Mouse (Mus musculus) myocyte (in vitro differentiated cells): ENCODE measurements around the gene Maco1. TPM values are rescaled to one million over a fixed set of nuclear protein-coding genes. Genes with fewer than 3 reads are reported as not detected.

Experiments used
- H3K27me3 ChIP-seq: one replicate; pipeline ENCODE4 v1.6.1; 2011; ENCODE audit not compliant: control insufficient read depth, insufficient read depth, insufficient read length
- H3K36me3 ChIP-seq: one replicate; pipeline ENCODE4 v1.6.1; 2011; ENCODE audit not compliant: control insufficient read depth, insufficient read depth
- H3K4me2 ChIP-seq: one replicate; pipeline ENCODE4 v1.6.1; 2011; ENCODE audit warnings: low read depth, control low read depth
- H3K4me3 ChIP-seq: one replicate; pipeline ENCODE4 v1.5.1; 2011; ENCODE audit warnings: mild to moderate bottlenecking, control low read depth, moderate library complexity
- H3K79me2 ChIP-seq: one replicate; pipeline ENCODE4 v1.6.1; 2011; ENCODE audit not compliant: control insufficient read depth, insufficient read depth
- H3ac ChIP-seq: one replicate; pipeline ENCODE4 v1.6.1; 2011; ENCODE audit not compliant: control insufficient read depth, insufficient read length
- CEBPB ChIP-seq: IDR thresholded peaks from 2 replicates; pipeline ENCODE4 v1.6.1; 2011; ENCODE audit warnings: mild to moderate bottlenecking, moderate library complexity; ENCODE audit not compliant: poor library complexity, insufficient read depth, severe bottlenecking
- E2F4 ChIP-seq: IDR thresholded peaks from one replicate; pipeline ENCODE4 v1.6.1; 2011; ENCODE audit warnings: mild to moderate bottlenecking, control low read depth, moderate library complexity; ENCODE audit not compliant: insufficient read depth
- MAX ChIP-seq: IDR thresholded peaks from one replicate; pipeline ENCODE4 v1.6.1; 2011; ENCODE audit warnings: low read depth, mild to moderate bottlenecking, control low read depth
- MYOD1 ChIP-seq, 3 experiments: IDR thresholded peaks; one replicate each; pipeline ENCODE4 v1.6.1; 2011; ENCODE audit warnings: control low read depth in 2 of 3, low read depth in 2 of 3, mild to moderate bottlenecking in 2 of 3, moderate library complexity in 1 of 3; ENCODE audit not compliant: insufficient read length in 2 of 3, control insufficient read depth in 1 of 3
- MYOG ChIP-seq, 3 experiments: IDR thresholded peaks; one replicate each; pipeline ENCODE4 v1.6.1; 2011; ENCODE audit warnings: control low read depth in 2 of 3, low read depth in 2 of 3, mild to moderate bottlenecking in 2 of 3; ENCODE audit not compliant: insufficient read length in 2 of 3, control insufficient read depth in 1 of 3, insufficient read depth in 1 of 3
- POLR2A ChIP-seq: IDR thresholded peaks from one replicate; pipeline ENCODE4 v1.6.1; 2011; ENCODE audit warnings: low read depth, mild to moderate bottlenecking, control low read depth, moderate library complexity; ENCODE audit not compliant: insufficient read length
- POLR2AphosphoS2 ChIP-seq: IDR thresholded peaks from one replicate; pipeline ENCODE4 v1.6.1; 2011; ENCODE audit warnings: low read depth, control low read depth; ENCODE audit not compliant: insufficient read length
- REST ChIP-seq: IDR thresholded peaks from one replicate; pipeline ENCODE4 v1.6.1; 2011; ENCODE audit warnings: mild to moderate bottlenecking, control low read depth, moderate library complexity; ENCODE audit not compliant: insufficient read depth, insufficient read length
- SRF ChIP-seq: IDR thresholded peaks from one replicate; pipeline ENCODE4 v1.6.1; 2011; ENCODE audit warnings: low read depth; ENCODE audit not compliant: control insufficient read depth, insufficient read length
- TCF12 ChIP-seq: IDR thresholded peaks from one replicate; pipeline ENCODE4 v1.6.1; 2011; ENCODE audit warnings: mild to moderate bottlenecking, control low read depth; ENCODE audit not compliant: poor library complexity, insufficient read depth, severe bottlenecking
- TCF3 ChIP-seq: IDR thresholded peaks from one replicate; pipeline ENCODE4 v1.6.1; 2011; ENCODE audit warnings: low read depth, control low read depth; ENCODE audit not compliant: insufficient read length
- USF1 ChIP-seq: IDR thresholded peaks from one replicate; pipeline ENCODE4 v1.6.1; 2011; ENCODE audit warnings: low read depth, mild to moderate bottlenecking, control low read depth, moderate library complexity
- polyA plus RNA-seq: library from polyadenylated mRNA; unstranded; fragments of >200 nt; fragmentation: generic; extraction: Trizol; gene quantifications from one replicate; pipeline ENCODE4 v1.2.1, GENCODE M21; 2012; ENCODE audit warnings: missing spikeins

The Maco1 gene
- polyA plus RNA-seq, 1 experiment, result 19.6 TPM

DNA sequence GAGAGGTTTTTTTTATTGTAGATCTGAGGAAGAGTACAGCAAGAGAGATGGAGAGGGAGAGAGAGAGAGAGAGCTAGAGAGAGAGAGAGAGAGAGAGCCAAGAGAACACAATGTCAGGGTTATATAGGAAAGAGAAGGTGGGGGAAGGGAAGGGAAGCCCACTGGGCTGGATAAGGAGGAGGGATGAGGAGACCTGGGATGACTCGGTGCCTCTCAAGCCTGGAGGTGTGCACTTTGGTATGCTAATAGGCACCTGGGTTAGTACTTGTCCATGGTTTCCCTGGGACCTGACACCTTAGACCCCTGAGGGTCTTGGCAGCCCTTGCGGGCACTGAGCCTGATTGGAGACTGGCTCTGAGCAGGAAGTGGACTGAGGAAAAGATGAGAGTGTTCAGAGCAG lies 18.8 kb upstream of the Maco1 start:
- Histone ChIP-seq H3K4me3 (no peak overlapping the region), H3K79me2 (no peaks in the 10 kb centered on the region), H3K27me3 (peaks cover 5% of the 10 kb centered on the region), H3ac (no peak overlapping the region), H3K4me2 (no peak overlapping the region), H3K36me3 (no peaks in the 10 kb centered on the region)
- TF ChIP-seq POLR2A, result no peak
- TF ChIP-seq POLR2AphosphoS2, result no peak
- TF ChIP-seq TCF12, result no peak
- no peak for TF ChIP-seq REST
- no peak for TF ChIP-seq TCF3
- TF ChIP-seq MYOG (IDR thresholded peaks at IDR 0.05; ENCODE audit: control insufficient read depth in 1 of 3, insufficient read depth in 1 of 3, insufficient read length in 2 of 3, low read depth in 2 of 3), result no peak
- TF ChIP-seq SRF, result no peak
- no peak for TF ChIP-seq CEBPB
- TF ChIP-seq MYOD1 (IDR thresholded peaks at IDR 0.05; ENCODE audit: control insufficient read depth in 1 of 3, insufficient read length in 2 of 3, low read depth in 2 of 3), result no peak
- no peak for TF ChIP-seq MAX
- TF ChIP-seq E2F4, result no peak
- TF ChIP-seq USF1, result no peak

DNA sequence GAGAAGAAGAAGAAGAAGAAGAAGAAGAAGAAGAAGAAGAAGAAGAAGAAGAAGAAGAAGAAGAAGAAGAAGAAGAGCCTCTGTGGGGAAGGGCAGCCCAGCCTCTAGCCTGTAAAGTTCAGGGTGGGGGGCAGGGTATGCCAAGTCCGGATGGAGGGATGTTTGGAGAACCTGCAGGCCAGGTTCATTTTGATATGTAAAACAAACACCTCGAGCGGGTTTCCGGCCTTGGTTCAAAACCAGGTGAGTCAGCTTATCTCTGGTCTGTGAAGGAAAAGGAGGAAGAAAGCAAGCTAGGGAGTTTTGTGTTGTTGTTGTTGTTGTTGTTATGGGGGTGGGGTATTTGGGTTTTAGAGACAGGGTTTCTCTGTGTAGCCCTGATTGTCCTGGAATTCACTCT lies 18.3 kb upstream of the Maco1 start:
- Histone ChIP-seq H3K27me3 (peaks cover 5% of the 10 kb centered on the region), H3ac (no peak overlapping the region), H3K36me3 (no peaks in the 10 kb centered on the region), H3K4me3 (no peak overlapping the region), H3K4me2 (no peak overlapping the region), H3K79me2 (no peaks in the 10 kb centered on the region)
- TF ChIP-seq MAX (no peak), USF1 (no peak), SRF (no peak), CEBPB (no peak), POLR2A (no peak), POLR2AphosphoS2 (no peak), E2F4 (no peak), TCF12 (no peak), MYOG (IDR thresholded peaks at IDR 0.05; ENCODE audit: control insufficient read depth in 1 of 3, insufficient read depth in 1 of 3, insufficient read length in 2 of 3, low read depth in 2 of 3) (no peak), MYOD1 (IDR thresholded peaks at IDR 0.05; ENCODE audit: control insufficient read depth in 1 of 3, insufficient read length in 2 of 3, low read depth in 2 of 3) (no peak), TCF3 (no peak), REST (no peak)

DNA sequence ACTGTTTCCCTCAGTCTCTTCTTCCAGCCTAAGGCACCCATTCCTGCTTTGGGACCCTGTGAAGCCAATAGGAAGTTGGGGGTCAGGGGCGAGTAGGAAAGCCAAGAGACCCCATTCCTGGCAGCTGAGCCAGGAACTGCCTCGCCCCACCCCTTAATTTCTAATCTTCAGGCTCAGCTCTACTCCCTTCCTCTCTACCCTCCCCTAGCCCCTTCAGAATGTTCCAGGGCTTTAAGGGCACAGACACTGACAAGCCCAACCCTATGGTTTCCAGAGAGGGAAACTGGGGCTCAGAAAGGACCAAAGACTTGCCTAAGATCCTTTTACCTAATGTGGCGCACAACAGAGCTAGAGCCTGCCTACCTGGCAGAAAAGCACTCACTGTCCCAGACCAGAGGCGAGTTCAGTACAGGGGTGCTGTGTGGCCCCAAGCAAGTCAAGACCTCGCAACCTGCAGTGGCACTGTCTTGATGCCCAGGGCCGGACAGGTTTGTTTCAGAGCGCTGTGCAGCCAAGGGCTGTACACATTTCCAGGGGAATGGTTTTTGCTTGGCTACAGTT lies 16.8 kb upstream of the Maco1 start:
- Histone ChIP-seq H3K36me3 (no peaks in the 10 kb centered on the region), H3K4me3 (no peak overlapping the region), H3K4me2 (no peak overlapping the region), H3K27me3 (peaks cover 13% of the 10 kb centered on the region), H3ac (no peak overlapping the region), H3K79me2 (no peaks in the 10 kb centered on the region)
- TF ChIP-seq SRF (no peak), REST (no peak), CEBPB (no peak), MYOD1 (IDR thresholded peaks at IDR 0.05; ENCODE audit: control insufficient read depth in 1 of 3, insufficient read length in 2 of 3, low read depth in 2 of 3) (no peak), MYOG (IDR thresholded peaks at IDR 0.05; ENCODE audit: control insufficient read depth in 1 of 3, insufficient read depth in 1 of 3, insufficient read length in 2 of 3, low read depth in 2 of 3) (no peak), E2F4 (no peak), POLR2A (no peak), TCF3 (no peak), MAX (no peak), TCF12 (no peak), POLR2AphosphoS2 (no peak), USF1 (no peak)

DNA sequence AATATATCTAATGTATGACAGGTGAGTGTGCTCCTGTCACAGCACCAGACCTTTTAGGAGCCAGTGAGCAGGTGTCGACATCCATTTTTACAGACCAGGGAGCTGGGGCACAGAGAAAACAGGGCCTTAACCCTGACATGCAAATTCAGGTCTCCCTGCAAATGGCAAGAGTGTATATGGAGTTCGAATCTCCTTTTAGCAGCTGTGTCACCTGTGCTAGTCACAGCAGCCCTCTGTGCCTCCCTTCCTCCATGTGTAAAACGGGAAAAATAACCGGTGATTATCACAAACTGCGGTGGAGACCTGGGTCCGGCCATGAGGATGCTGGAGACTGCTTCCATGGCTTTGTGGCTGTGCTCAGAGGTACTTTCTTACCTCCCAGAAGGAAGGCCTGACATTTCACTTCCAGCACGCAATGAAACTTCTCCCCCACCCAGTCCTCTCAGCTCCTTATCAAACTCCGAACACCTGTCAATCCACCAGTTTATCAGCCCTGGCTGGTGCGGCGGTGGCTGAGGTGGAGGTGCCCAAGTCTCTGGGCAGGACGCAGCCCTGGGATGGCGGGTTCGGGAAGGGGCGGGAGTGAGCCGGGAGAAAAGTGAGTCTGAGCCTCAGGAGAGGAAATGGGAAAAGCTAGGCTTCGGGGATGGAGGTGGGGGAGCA lies 16.1 kb upstream of the Maco1 start:
- no peak overlapping the region for H3K4me2 ChIP-seq
- H3K27me3 ChIP-seq, result peaks cover 18% of the 10 kb centered on the region
- H3ac ChIP-seq, result no peak overlapping the region
- H3K36me3 ChIP-seq, result no peaks in the 10 kb centered on the region
- no peak overlapping the region for H3K4me3 ChIP-seq
- no peak for TF ChIP-seq REST
- TF ChIP-seq E2F4, result no peak
- TF ChIP-seq POLR2A, result no peak
- no peak for TF ChIP-seq TCF3
- no peaks in the 10 kb centered on the region for H3K79me2 ChIP-seq

DNA sequence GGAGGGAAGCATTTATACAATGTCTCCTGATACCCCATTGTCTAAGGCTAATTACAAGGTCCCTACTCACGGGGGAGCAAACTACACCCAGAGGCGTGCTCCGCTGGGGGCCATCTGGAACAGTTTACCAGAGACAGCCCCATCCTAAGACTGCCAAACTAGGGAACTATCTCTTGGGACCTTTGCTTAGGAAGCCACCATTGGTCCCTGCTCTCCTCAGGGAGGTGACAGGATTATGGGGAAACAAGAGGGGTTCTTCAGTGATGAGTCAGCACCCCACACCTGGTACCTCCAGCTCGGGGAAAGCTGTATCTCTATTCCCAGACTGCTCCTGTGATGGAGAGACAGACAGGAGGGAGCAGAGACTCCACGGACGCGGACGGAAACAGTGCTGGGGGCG lies 15.3 kb upstream of the Maco1 start:
- no peaks in the 10 kb centered on the region for H3K36me3 ChIP-seq
- H3ac ChIP-seq, result no peak overlapping the region
- no peak overlapping the region for H3K4me2 ChIP-seq
- peaks cover 19% of the 10 kb centered on the region for H3K27me3 ChIP-seq
- H3K79me2 ChIP-seq, result no peaks in the 10 kb centered on the region
- no peak for TF ChIP-seq POLR2AphosphoS2
- TF ChIP-seq TCF3, result no peak
- no peak for TF ChIP-seq POLR2A
- no peak for TF ChIP-seq SRF
- no peak for TF ChIP-seq MYOD1 (IDR thresholded peaks at IDR 0.05; ENCODE audit: control insufficient read depth in 1 of 3, insufficient read length in 2 of 3, low read depth in 2 of 3)
- no peak for TF ChIP-seq CEBPB
- TF ChIP-seq MYOG (IDR thresholded peaks at IDR 0.05; ENCODE audit: control insufficient read depth in 1 of 3, insufficient read depth in 1 of 3, insufficient read length in 2 of 3, low read depth in 2 of 3), result no peak
- TF ChIP-seq E2F4, result no peak
- TF ChIP-seq TCF12, result no peak
- TF ChIP-seq REST, result no peak
- TF ChIP-seq MAX, result no peak
- no peak for TF ChIP-seq USF1
- no peak overlapping the region for H3K4me3 ChIP-seq
